Comparison of ENCODE assay signal across 26 mouse cellular contexts in the genomic region with DNA sequence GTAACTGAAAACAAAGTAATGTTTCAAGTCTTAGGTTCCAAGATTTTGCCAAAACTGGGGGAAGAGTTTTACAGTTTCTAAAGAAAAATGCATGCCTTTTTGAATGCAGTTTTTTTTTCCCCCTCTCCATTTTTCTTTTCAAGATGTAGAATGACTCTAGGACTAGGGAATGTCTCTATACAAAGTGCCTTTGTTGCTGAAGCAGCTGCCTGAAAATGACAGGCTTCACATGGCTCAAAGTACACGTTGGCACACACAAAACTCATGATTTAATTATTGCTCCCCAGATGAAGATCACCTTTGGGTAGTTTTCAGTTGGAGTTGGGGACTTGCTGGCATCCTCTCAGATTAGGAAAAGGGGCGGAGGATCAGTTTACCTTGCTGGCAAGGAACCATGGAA. TPM values are rescaled to one million over a fixed set of nuclear protein-coding genes. Genes with fewer than 3 reads are reported as not detected.
"Had no signal": no experiment of that assay in that cellular context is flagged by ENCODE, and none has a peak within 500 bp of the region (broad histone marks: within the 10 kb centered on the region; RNA-seq: fewer than 3 reads in every experiment).

No protein-coding gene starts in this region.

- ATAC-seq: midbrain, embryonic 16.5 days had no signal

- H3K27me3 ChIP-seq: neural tube, embryonic 15.5 days had no signal

- H3K4me2 ChIP-seq: neural tube, embryonic 13.5 days; neural tube, embryonic 15.5 days had no signal

- H3K4me3 ChIP-seq: midbrain, embryonic 10.5 days; neural tube, embryonic 13.5 days; neural tube, embryonic 15.5 days had no signal

- H3K36me3 ChIP-seq: neural tube, embryonic 13.5 days; neural tube, embryonic 15.5 days had no signal

- H3K9ac ChIP-seq: lung, embryonic 14.5 days; neural tube, embryonic 13.5 days; neural tube, embryonic 15.5 days had no signal

- H3K27ac ChIP-seq: midbrain, embryonic 10.5 days; neural tube, embryonic 13.5 days; neural tube, embryonic 15.5 days had no signal

- H3K9me3 ChIP-seq: midbrain, embryonic 10.5 days; neural tube, embryonic 13.5 days; neural tube, embryonic 15.5 days had no signal

- DNase-seq: lung, adult 18-20 months; lung, embryonic 14.5 days; lung, postnatal 10 days; lung, postnatal 4 days; midbrain, embryonic 14.5 days; retina, postnatal 1 day; right cerebral cortex, adult 18-20 months; right cerebral cortex, postnatal 25 days; right cerebral cortex, postnatal 4 days; spleen, adult 18-20 months; thymus, adult 18-20 months; thymus, postnatal 25 days; thymus, postnatal 4 days had no signal

RNA-seq across cellular contexts. Expression of a gene that starts 7.8 kb away (rescaled TPM):
- total RNA-seq: megakaryocyte-erythroid progenitor cell, adult 5-6 weeks had no signal

RNA-seq across cellular contexts. Expression of a gene that starts 32.3 kb away (rescaled TPM):
- total RNA-seq: megakaryocyte, adult 5-6 weeks; megakaryocyte-erythroid progenitor cell, adult 5-6 weeks had no signal
- polyA plus RNA-seq: liver, embryonic 16.5 days; lung, embryonic 14.5 days; lung, embryonic 16.5 days; midbrain, embryonic 10.5 days; midbrain, embryonic 14.5 days; midbrain, embryonic 16.5 days; neural tube, embryonic 11.5 days; neural tube, embryonic 13.5 days; neural tube, embryonic 15.5 days; small intestine, adult 2 months; stomach, embryonic 14.5 days; stomach, embryonic 16.5 days; urinary bladder, adult 2 months had no signal
